Comparison of ENCODE assay signal across 15 mouse cellular contexts in genomic region chr9:50601536-50601935, GRCm38 (mm10). TPM values are rescaled to one million over a fixed set of nuclear protein-coding genes. Genes with fewer than 3 reads are reported as not detected.
DNase-seq lines count a peak whose midpoint lies in the region; ATAC-seq and TF ChIP-seq lines count a peak whose summit lies in the region.
"Had no signal": no experiment of that assay in that cellular context is flagged by ENCODE, and none has a peak within 500 bp of the region (broad histone marks: within the 10 kb centered on the region; RNA-seq: fewer than 3 reads in every experiment).

No protein-coding gene starts in this region.

- 93% methylated on average over 6 of the region's 6 CpGs for WGBS in kidney, embryonic 14.5 days
- WGBS in heart, postnatal 0 days = 39% methylated on average over 6 of the region's 6 CpGs
- 22% methylated on average over 6 of the region's 6 CpGs for WGBS in liver, postnatal 0 days (ENCODE audit: insufficient replicate concordance)

- DNase-seq in kidney, postnatal 25 days = no peak
- peak; percentile 11 for DNase-seq in Muller cell, postnatal 12 days (ENCODE audit: inconsistent ontology term)
- DNase-seq in heart, postnatal 0 days (ENCODE audit: low spot score) = peak; percentile 27
- peak; percentile 25 for DNase-seq in liver, postnatal 0 days
- DNase-seq in testis, postnatal 14 days (ENCODE audit: low spot score) = no peak
- no peak for DNase-seq in layer of hippocampus, postnatal 14 days (ENCODE audit: low spot score in 2 of 2)
- DNase-seq in spleen, postnatal 10 days (ENCODE audit: low spot score in 2 of 2) = no peak
- DNase-seq: cerebellum, adult 18-20 months; lung, postnatal 36 days; thymus, postnatal 14 days had no signal

- no peak for ATAC-seq in kidney, embryonic 14.5 days (ENCODE audit: low FRiP score, low TSS enrichment)
- ATAC-seq in heart, postnatal 0 days (ENCODE audit: insufficient read depth, low read depth) = no peak
- no peak for ATAC-seq in liver, postnatal 0 days

- peaks cover 15% of the 10 kb centered on the region for H3K4me1 ChIP-seq in kidney, embryonic 14.5 days (ENCODE audit: control insufficient read depth, insufficient read depth, low read length)
- peaks cover 15% of the 10 kb centered on the region for H3K4me1 ChIP-seq in heart, postnatal 0 days (ENCODE audit: control insufficient read depth, insufficient read depth)
- peaks cover 27% of the 10 kb centered on the region for H3K4me1 ChIP-seq in liver, postnatal 0 days (ENCODE audit: insufficient read depth)

- no peaks in the 10 kb centered on the region for H3K9me3 ChIP-seq in kidney, embryonic 14.5 days (ENCODE audit: control insufficient read depth, low read length)
- no peaks in the 10 kb centered on the region for H3K9me3 ChIP-seq in heart, postnatal 0 days (replicated peaks; ENCODE audit: control insufficient read depth, low read length)
- no peaks in the 10 kb centered on the region for H3K9me3 ChIP-seq in liver, postnatal 0 days (ENCODE audit: low read length)
- H3K9me3 ChIP-seq: embryonic facial prominence, embryonic 15.5 days had no signal

- no peaks in the 10 kb centered on the region for H3K27me3 ChIP-seq in kidney, embryonic 14.5 days (ENCODE audit: control insufficient read depth, insufficient read depth, low read length)
- no peaks in the 10 kb centered on the region for H3K27me3 ChIP-seq in heart, postnatal 0 days (ENCODE audit: control insufficient read depth, insufficient read depth, low read length)
- H3K27me3 ChIP-seq in liver, postnatal 0 days (ENCODE audit: insufficient read depth, low read length) = no peaks in the 10 kb centered on the region
- H3K27me3 ChIP-seq: embryonic facial prominence, embryonic 15.5 days had no signal

- peaks cover 56% of the 10 kb centered on the region for H3K36me3 ChIP-seq in kidney, embryonic 14.5 days (ENCODE audit: control insufficient read depth, insufficient read depth, low read length)
- H3K36me3 ChIP-seq in heart, postnatal 0 days (replicated peaks; ENCODE audit: control insufficient read depth, insufficient read depth, low read length) = peaks cover 49% of the 10 kb centered on the region
- H3K36me3 ChIP-seq in liver, postnatal 0 days (replicated peaks; ENCODE audit: insufficient read depth, low read length) = peaks cover 40% of the 10 kb centered on the region

- H3K4me3 ChIP-seq in kidney, embryonic 14.5 days (ENCODE audit: low read length) = no peak overlapping the region
- peak overlapping the region; percentile 73 for H3K4me3 ChIP-seq in heart, postnatal 0 days (ENCODE audit: low read depth, low read length)
- peak overlapping the region; percentile 92 for H3K4me3 ChIP-seq in liver, postnatal 0 days (ENCODE audit: low read depth, low read length)

- no peak overlapping the region for H3K27ac ChIP-seq in kidney, embryonic 14.5 days (ENCODE audit: low read depth, low read length)
- H3K27ac ChIP-seq in heart, postnatal 0 days (ENCODE audit: low read depth) = peak overlapping the region; percentile 86
- H3K27ac ChIP-seq in liver, postnatal 0 days (ENCODE audit: low read depth) = peak overlapping the region; percentile 86
- H3K27ac ChIP-seq: embryonic facial prominence, embryonic 15.5 days had no signal

- H3K4me2 ChIP-seq in kidney, embryonic 14.5 days (replicated peaks; ENCODE audit: low read depth, low read length) = peak overlapping the region; percentile 77
- H3K4me2 ChIP-seq in heart, postnatal 0 days (ENCODE audit: low read depth, low read length) = peak overlapping the region; percentile 96
- H3K4me2 ChIP-seq in liver, postnatal 0 days (ENCODE audit: low read depth, low read length) = peak overlapping the region; percentile 92

- no peak for TF ChIP-seq CTCF in heart, postnatal 0 days (IDR thresholded peaks at IDR 0.05; ENCODE audit: low read depth)
- no peak for TF ChIP-seq CTCF in liver, postnatal 0 days (IDR thresholded peaks at IDR 0.05; ENCODE audit: low read depth)

- no peak overlapping the region for H3K9ac ChIP-seq in kidney, embryonic 14.5 days (ENCODE audit: low read depth, low read length)
- peak overlapping the region; percentile 76 for H3K9ac ChIP-seq in heart, postnatal 0 days (replicated peaks; ENCODE audit: low read depth, low read length)
- no peak overlapping the region; the same call in 1 of the 2 replicates for H3K9ac ChIP-seq in liver, postnatal 0 days (replicated peaks)

- TF ChIP-seq EP300 in heart, postnatal 0 days (IDR thresholded peaks at IDR 0.05; ENCODE audit: low read depth) = no peak
- no peak for TF ChIP-seq EP300 in liver, postnatal 0 days (IDR thresholded peaks at IDR 0.05; ENCODE audit: low read depth)

RNA-seq across cellular contexts. Expression of gene Sdhd, which starts 2.1 kb away (rescaled TPM):
- 365 and 387 TPM in 2 replicates for polyA plus RNA-seq in kidney, embryonic 14.5 days (2014; fragmentation: Nextera tagmentation; extraction: Ambion mirVana)
- 980 and 992 TPM in 2 replicates for total RNA-seq in heart, postnatal 0 days (2014; rRNA removed; ENCODE audit: low replicate concordance)
- 1,236 and 1,240 TPM in 2 replicates for polyA plus RNA-seq in heart, postnatal 0 days (2015; fragmentation: Nextera tagmentation; extraction: Ambion mirVana)
- polyA plus RNA-seq in liver, postnatal 0 days (2015; fragmentation: Nextera tagmentation; extraction: Ambion mirVana) = 454 and 476 TPM in 2 replicates
- total RNA-seq in layer of hippocampus, postnatal 14 days (2021) = 100 to 1,000 TPM; 140 to 146 TPM

RNA-seq across cellular contexts. Expression of gene Timm8b, which starts 2.2 kb away (rescaled TPM):
- 301 and 415 TPM in 2 replicates for polyA plus RNA-seq in kidney, embryonic 14.5 days (2014; fragmentation: Nextera tagmentation; extraction: Ambion mirVana)
- total RNA-seq in heart, postnatal 0 days (2014; rRNA removed; ENCODE audit: low replicate concordance) = 115 and 163 TPM in 2 replicates
- polyA plus RNA-seq in heart, postnatal 0 days (2015; fragmentation: Nextera tagmentation; extraction: Ambion mirVana) = 445 and 461 TPM in 2 replicates
- 198 and 212 TPM in 2 replicates for polyA plus RNA-seq in liver, postnatal 0 days (2015; fragmentation: Nextera tagmentation; extraction: Ambion mirVana)
- 100 to 1,000 TPM; 251 to 256 TPM for total RNA-seq in layer of hippocampus, postnatal 14 days (2021)

RNA-seq across cellular contexts. Expression of gene Pih1d2, which starts 15.6 kb away (rescaled TPM):
- 6.1 and 8.1 TPM in 2 replicates for polyA plus RNA-seq in kidney, embryonic 14.5 days (2014; fragmentation: Nextera tagmentation; extraction: Ambion mirVana)
- total RNA-seq in heart, postnatal 0 days (2014; rRNA removed; ENCODE audit: low replicate concordance) = 0.27 TPM in 1 of 2 replicates, not detected in the other
- 1.2 and 1.5 TPM in 2 replicates for polyA plus RNA-seq in heart, postnatal 0 days (2015; fragmentation: Nextera tagmentation; extraction: Ambion mirVana)
- 0.51 and 0.73 TPM in 2 replicates for polyA plus RNA-seq in liver, postnatal 0 days (2015; fragmentation: Nextera tagmentation; extraction: Ambion mirVana)
- total RNA-seq in layer of hippocampus, postnatal 14 days (2021) = 1 to 10 TPM; 2.7 to 3.6 TPM

RNA-seq across cellular contexts. Expression of gene Nkapd1, which starts 15.7 kb away (rescaled TPM):
- 28.4 and 28.5 TPM in 2 replicates for polyA plus RNA-seq in kidney, embryonic 14.5 days (2014; fragmentation: Nextera tagmentation; extraction: Ambion mirVana)
- total RNA-seq in heart, postnatal 0 days (2014; rRNA removed; ENCODE audit: low replicate concordance) = 10.0 and 14.5 TPM in 2 replicates
- 13.4 and 14.3 TPM in 2 replicates for polyA plus RNA-seq in heart, postnatal 0 days (2015; fragmentation: Nextera tagmentation; extraction: Ambion mirVana)
- 8.3 and 9.2 TPM in 2 replicates for polyA plus RNA-seq in liver, postnatal 0 days (2015; fragmentation: Nextera tagmentation; extraction: Ambion mirVana)
- 10 to 100 TPM; 22.9 to 23.9 TPM for total RNA-seq in layer of hippocampus, postnatal 14 days (2021)

RNA-seq across cellular contexts. Expression of gene Tex12, which starts 40.4 kb away (rescaled TPM):
- polyA plus RNA-seq in kidney, embryonic 14.5 days (2014; fragmentation: Nextera tagmentation; extraction: Ambion mirVana) = not detected in 2 replicates
- not detected in 2 replicates for total RNA-seq in heart, postnatal 0 days (2014; rRNA removed; ENCODE audit: low replicate concordance)
- polyA plus RNA-seq in heart, postnatal 0 days (2015; fragmentation: Nextera tagmentation; extraction: Ambion mirVana) = not detected in 2 replicates
- polyA plus RNA-seq in liver, postnatal 0 days (2015; fragmentation: Nextera tagmentation; extraction: Ambion mirVana) = not detected in 2 replicates
- total RNA-seq in layer of hippocampus, postnatal 14 days (2021) = not detected
- total RNA-seq: hematopoietic stem cell, adult 5-6 weeks; left cerebral cortex, postnatal 25 days had no signal
- polyA plus RNA-seq: embryonic facial prominence, embryonic 15.5 days; frontal cortex, adult 2 months had no signal

Comparison
In these comparisons a context has a peak if more than half of its experiments do, and no peak if none do; other contexts are left out.
1. DNase-seq: peak in Muller cell, postnatal 12 days (single experiment), heart, postnatal 0 days (single experiment) and liver, postnatal 0 days (single experiment); none in kidney, postnatal 25 days (0 of 2), testis, postnatal 14 days (single experiment), layer of hippocampus, postnatal 14 days (0 of 2) and spleen, postnatal 10 days (0 of 2).
2. Peak in every context shown above with its lines, with median percentiles within 50 percentile points of each other: H3K4me2 ChIP-seq.